Mouse (Mus musculus) cerebellum, adult 2 months (tissue): ENCODE data around the gene Gabra1. TPM values are rescaled to one million over a fixed set of nuclear protein-coding genes. Genes with fewer than 3 reads are reported as not detected.

Experiments used
- DNase-seq, 2 experiments: peaks; one replicate each; pipeline ENCODE4 v3.0.0; 2021
- H3K27ac ChIP-seq: fragments of 200-500 bp; 2 replicates; pipeline ENCODE4 v1.5.1; 2012; ENCODE audit warnings: low read length, control low read depth, inconsistent platforms; ENCODE audit not compliant: insufficient read depth
- H3K27me3 ChIP-seq: fragments of 200-500 bp; 2 replicates; pipeline ENCODE4 v1.6.1; 2012; ENCODE audit warnings: inconsistent platforms, mild to moderate bottlenecking, low read length, moderate library complexity; ENCODE audit not compliant: control insufficient read depth, insufficient read depth
- H3K4me1 ChIP-seq: fragments of 200-500 bp; 2 replicates; pipeline ENCODE4 v1.6.1; 2011; ENCODE audit warnings: low read length; ENCODE audit not compliant: control insufficient read depth, insufficient read depth
- H3K4me3 ChIP-seq: fragments of 200-500 bp; replicated peaks from 2 replicates; pipeline ENCODE3; 2011; ENCODE audit warnings: mild to moderate bottlenecking, low read depth, low read length, control low read depth; ENCODE audit not compliant: insufficient read depth
- CTCF ChIP-seq: fragments of 200-500 bp; IDR thresholded peaks from 2 replicates; pipeline ENCODE4 v1.5.1; 2011; ENCODE audit warnings: low read depth, mild to moderate bottlenecking, control low read depth, low read length, moderate library complexity, borderline replicate concordance; ENCODE audit not compliant: insufficient read depth
- POLR2A ChIP-seq: fragments of 200-500 bp; IDR thresholded peaks from 2 replicates; pipeline ENCODE4 v1.6.1; 2011; ENCODE audit warnings: low read length, control low read depth, borderline replicate concordance; ENCODE audit not compliant: insufficient read depth
- WGBS: fragments of 180-500 bp; shearing (Covaris S2); methylation state at CpG from one replicate; pipeline ENCODE4 v1.1.7; 2018; 5-methylcytosine and 5-hydroxymethylcytosine counted together
- polyA plus RNA-seq: library from polyadenylated mRNA; depleted of rRNA; stranded (reverse); fragments of >200 nt; gene quantifications from 2 replicates; pipeline ENCODE4 v1.2.3, GENCODE M21; 2012; rRNA removed

Gabra1 gene
- polyA plus RNA-seq, result 283 and 316 TPM in 2 replicates

- under 1% methylated on average over 13 of the region's 13 CpGs for WGBS
- peak; percentile 64; the same call in 1 of the 2 replicates for TF ChIP-seq POLR2A
- TF ChIP-seq CTCF, result no peak
- Histone ChIP-seq H3K27me3 (no peaks in the 10 kb centered on the region), H3K4me1 (no peaks in the 10 kb centered on the region), H3K4me3 (peak within 1 kb of the TSS; percentile 99), H3K27ac (peak within 1 kb of the TSS; percentile 99)
- peak; percentile 68 to 70 for DNase-seq
Observed at GRCm38 (mm10) chr11:42182825-42183152, at the start of gene Gabra1. Gene Gabra1, minus strand, starts transcription at chr11:42182930.

- Histone ChIP-seq H3K27me3 (no peaks in the 10 kb centered on the region), H3K27ac (peak overlapping the region; percentile 99), H3K4me1 (no peaks in the 10 kb centered on the region), H3K4me3 (peak overlapping the region; percentile 99)
- no peak for TF ChIP-seq CTCF
- peak; percentile 68; the same call in 1 of the 2 replicates for TF ChIP-seq POLR2A
- DNase-seq, result peak; percentile 79 to 83
- under 1% methylated on average over 35 of the region's 35 CpGs for WGBS
Observed at GRCm38 (mm10) chr11:42181973-42182824, 531 bp downstream of the Gabra1 start.

GRCm38 (mm10) chr11:42181426-42181825 lies 1.3 kb downstream of the Gabra1 start:
- TF ChIP-seq CTCF, result no peak
- TF ChIP-seq POLR2A, result no peak
- H3K27me3 ChIP-seq, result no peaks in the 10 kb centered on the region
- peak overlapping the region; percentile 99 for H3K4me3 ChIP-seq
- no peaks in the 10 kb centered on the region for H3K4me1 ChIP-seq
- H3K27ac ChIP-seq, result peak overlapping the region; percentile 99
- 5% methylated on average over 5 of the region's 5 CpGs for whole genome bisulfite sequencing
- peak; percentile 47 to 68 for DNase-seq

GRCm38 (mm10) chr11:42179535-42179934 lies 3.2 kb downstream of the Gabra1 start:
- Histone ChIP-seq H3K27me3 (no peaks in the 10 kb centered on the region), H3K4me3 (peak overlapping the region; percentile 50), H3K4me1 (no peaks in the 10 kb centered on the region; the same call in 1 of the 2 replicates), H3K27ac (peak overlapping the region; percentile 51)
- DNase-seq, result peak; percentile 33 to 52
- no peak for TF ChIP-seq POLR2A
- no peak for TF ChIP-seq CTCF
- WGBS, result 50% methylated on average over 5 of the region's 5 CpGs

- Histone ChIP-seq H3K4me3 (no peak overlapping the region), H3K4me1 (peaks cover 3% of the 10 kb centered on the region), H3K27me3 (no peaks in the 10 kb centered on the region), H3K27ac (no peak overlapping the region)
- DNase-seq, result peak in 1 of 2 experiments; percentile 33
- 69% methylated on average over 2 of the region's 2 CpGs for WGBS
- no peak for TF ChIP-seq POLR2A
- TF ChIP-seq CTCF, result peak; percentile 17; the same call in 1 of the 2 replicates
Observed at GRCm38 (mm10) chr11:42178296-42178695, 4.4 kb downstream of the Gabra1 start.

GRCm38 (mm10) chr11:42151396-42151795 lies 31.3 kb downstream of the Gabra1 start:
- H3K4me1 ChIP-seq, result no peaks in the 10 kb centered on the region
- no peak for DNase-seq
- no peaks in the 10 kb centered on the region for H3K27me3 ChIP-seq
- no peak overlapping the region for H3K4me3 ChIP-seq
- 77% methylated on average over 5 of the region's 5 CpGs for WGBS
- H3K27ac ChIP-seq, result no peak overlapping the region
- no peak for TF ChIP-seq CTCF
- TF ChIP-seq POLR2A, result no peak

GRCm38 (mm10) chr11:42116931-42117330 lies 65.8 kb downstream of the Gabra1 start:
- TF ChIP-seq POLR2A (no peak), CTCF (no peak)
- Histone ChIP-seq H3K4me3 (no peak overlapping the region), H3K27ac (no peak overlapping the region), H3K27me3 (no peaks in the 10 kb centered on the region), H3K4me1 (peaks cover 4% of the 10 kb centered on the region)
- 15% methylated on average over 1 of the region's 1 CpGs for WGBS
- DNase-seq, result peak; percentile 63 to 90

- Histone ChIP-seq H3K4me3 (no peak overlapping the region), H3K27me3 (no peaks in the 10 kb centered on the region), H3K4me1 (no peaks in the 10 kb centered on the region), H3K27ac (no peak overlapping the region)
- DNase-seq, result no peak
- TF ChIP-seq CTCF, result no peak
- no peak for TF ChIP-seq POLR2A
- WGBS, result 86% methylated on average over 1 of the region's 1 CpGs
Observed at GRCm38 (mm10) chr11:42110051-42110450, 72.7 kb downstream of the Gabra1 start.
